Mouse (Mus musculus) megakaryocyte progenitor cell, adult 5-6 weeks (primary cell): ENCODE results near the gene Crebl2. TPM values are rescaled to one million over a fixed set of nuclear protein-coding genes. Genes with fewer than 3 reads are reported as not detected.

Source experiments
- ATAC-seq: replicated peaks from 2 replicates; pipeline ENCODE4 v1.8.0; 2016; ENCODE audit warnings: mild to moderate bottlenecking, moderate TSS enrichment, inconsistent platforms; ENCODE audit not compliant: poor library complexity
- total RNA-seq, 2 experiments: library from RNA; stranded (forward) in 1 of 2; stranded (reverse) in 1 of 2; fragments of 157-497, 149-512 nt in 1 of 2; fragments of 200-1000 nt in 1 of 2; gene quantifications; 2 replicates each; pipeline versions ENCODE4 v1.2.3 to v1.2.4; 2015 to 2017

The Crebl2 gene
- 2.0 and 4.5 TPM in 2 replicates for total RNA-seq (2015)
- 2.5 and 4.1 TPM in 2 replicates for total RNA-seq (2017)

DNA sequence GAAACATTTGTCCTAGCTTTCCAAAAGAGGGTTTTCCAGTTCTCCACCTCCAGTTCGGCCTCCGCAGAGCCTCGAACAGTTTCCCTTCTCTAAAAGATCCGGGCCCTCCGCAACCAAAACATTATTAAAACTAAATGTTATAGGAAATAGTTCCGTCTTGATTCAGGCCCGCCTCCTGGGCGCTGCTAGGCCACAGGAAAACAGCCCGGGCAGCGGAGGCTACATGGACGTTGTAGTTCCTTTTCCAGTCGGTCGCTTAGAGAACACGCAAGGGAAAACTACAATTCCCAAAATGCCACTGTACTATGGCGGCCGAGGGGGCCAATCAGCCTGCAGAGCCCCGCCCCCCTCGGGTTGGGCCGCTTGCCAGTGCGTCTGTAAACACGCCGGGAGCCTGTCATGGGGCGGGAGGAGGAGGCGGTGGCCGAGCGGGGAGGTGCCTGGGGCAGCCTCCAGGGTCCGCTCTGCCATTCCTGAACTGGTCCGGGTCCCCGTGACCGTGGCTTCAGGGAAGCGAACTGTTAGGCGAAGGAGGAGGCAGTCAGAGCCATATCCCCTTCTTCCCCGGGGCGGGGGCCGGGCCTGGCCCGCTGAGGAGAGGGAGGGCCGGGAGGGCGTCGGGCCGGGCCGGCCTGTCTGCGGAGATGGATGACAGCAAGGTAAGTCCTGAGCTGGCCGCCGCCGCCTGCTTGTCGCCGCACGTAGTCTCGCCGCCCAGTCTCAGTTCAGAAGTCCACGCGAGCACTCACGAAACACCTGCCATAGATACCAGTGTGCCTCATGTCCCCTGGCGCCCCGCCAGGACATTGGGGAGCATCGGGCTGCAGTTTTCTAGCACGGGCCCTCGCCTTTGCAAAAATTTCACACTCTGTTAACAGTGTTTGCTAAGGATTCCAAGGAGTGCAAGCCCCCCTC is at the start of gene Crebl2:
TSS of gene Crebl2 (plus strand) at position 369 of the 915 bp plus-strand sequence.
- peak; percentile 79 for ATAC-seq

DNA sequence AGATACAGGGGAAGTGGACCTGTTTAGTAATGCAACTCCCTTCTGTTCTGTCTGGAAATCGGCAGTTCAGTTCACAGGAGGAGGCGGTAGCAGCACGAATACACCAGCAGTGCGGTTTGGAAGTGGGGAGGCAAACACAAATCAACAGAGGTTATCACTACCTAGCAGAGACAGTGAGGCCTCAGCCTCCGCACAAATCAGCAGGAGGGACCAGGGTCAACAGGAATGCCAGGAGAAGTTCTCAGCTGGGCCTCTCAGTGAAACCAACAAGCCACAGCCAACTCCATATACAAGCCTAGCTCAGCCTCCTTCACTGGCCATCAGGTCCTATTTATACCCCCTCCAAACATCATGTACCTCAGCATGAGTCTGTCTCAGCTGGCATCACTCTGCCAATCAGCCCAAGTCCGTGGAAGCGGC is 48.5 kb upstream of the Crebl2 start:
- peak; percentile 34; the same call in 1 of the 2 replicates for ATAC-seq

DNA sequence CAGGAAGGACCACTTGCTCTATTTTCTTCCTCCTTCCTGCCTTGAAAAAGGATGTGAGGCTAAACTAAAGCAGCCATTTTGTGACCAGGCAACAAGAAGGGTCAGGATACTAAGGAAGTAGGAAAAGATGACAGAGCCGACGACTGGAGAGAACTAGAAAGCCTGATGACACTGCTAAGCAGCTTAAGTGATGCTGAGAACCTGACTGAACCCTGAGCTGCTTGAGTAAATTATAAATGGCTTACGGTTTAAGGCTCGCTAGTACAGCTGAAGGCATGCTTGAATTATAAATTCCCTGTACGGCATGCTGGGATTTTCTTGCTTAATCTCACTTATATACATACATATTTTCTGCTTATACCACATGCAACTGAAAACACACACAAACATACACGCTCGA is 47.1 kb upstream of the Crebl2 start:
- no peak for ATAC-seq

DNA sequence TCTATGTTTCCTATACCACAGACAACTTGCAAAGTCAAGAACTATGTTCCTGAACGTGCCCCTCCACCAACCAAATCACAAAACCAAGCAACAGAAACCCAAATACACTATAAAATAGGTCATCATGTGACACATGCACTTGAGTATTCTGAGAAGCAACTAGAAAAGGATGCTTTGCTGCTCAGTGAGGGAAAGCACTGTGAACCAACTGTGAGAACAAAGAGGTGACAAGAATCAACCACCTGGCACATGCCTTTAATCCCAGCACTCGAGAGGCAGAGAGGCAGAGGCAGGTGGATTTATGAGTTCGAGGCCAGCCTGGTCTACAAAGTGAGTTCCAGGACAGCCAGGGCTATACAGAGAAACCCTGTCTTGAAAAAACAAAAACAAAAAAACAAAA is 43.5 kb upstream of the Crebl2 start:
- no peak for ATAC-seq

DNA sequence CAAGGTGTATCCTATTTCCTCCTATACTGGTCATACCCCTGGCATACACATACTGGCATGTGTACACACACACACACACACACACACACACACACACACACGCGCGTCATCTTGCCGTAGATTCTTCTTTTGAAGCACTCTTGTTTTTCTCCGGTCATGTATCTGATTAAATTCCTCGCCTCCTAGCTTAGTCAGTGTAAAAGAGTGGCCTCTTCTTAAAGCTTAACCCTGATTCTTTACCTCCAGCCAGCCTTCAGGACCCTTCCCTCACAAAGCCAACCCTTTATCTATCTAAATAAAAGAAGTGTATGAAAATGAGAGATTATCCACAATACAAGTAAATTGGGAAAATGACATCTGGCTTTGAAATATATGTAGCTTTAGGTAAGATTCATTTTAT is 40.9 kb upstream of the Crebl2 start:
- no peak for ATAC-seq

DNA sequence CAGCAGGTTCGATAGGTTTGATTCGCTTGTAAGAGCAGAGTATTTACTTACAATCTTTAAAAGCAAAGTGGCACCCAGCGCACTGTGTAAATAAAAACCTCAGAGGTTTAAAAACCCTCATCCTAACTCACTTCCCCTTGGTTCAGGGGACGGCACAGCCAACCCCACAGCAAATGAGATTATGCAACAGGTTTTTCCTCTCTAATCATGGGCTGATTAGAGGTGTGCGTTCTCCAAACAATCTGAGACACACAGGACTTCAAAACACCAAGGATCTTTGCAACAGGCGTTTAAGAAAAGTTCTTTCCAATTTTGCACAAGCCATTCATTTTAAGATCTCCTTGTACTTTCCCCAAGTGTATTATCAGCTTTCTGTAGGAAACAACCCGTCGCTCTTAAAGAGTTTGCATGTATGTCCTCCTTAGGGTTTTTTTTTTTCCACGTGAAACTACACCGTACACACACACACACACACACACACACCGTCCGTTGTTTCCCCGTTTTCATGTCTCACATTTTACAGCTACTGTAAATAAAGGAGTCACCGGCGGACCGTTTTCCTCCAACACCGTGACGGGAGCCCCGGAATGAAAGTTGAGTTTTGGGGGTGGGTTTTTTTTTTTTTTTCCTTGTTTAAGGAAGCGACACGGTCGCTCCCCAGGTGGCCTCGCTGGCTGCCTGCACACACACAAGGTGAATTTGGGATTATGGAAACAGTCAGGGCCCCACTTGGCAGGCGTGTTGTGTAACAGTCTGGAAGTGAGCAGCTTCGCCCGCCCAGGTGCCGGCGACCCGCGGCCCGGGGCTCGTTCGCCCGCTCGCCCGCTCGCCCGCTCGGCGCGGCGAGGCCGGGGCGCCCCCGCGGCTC is 38.5 kb upstream of the Crebl2 start:
- ATAC-seq, result peak; percentile 54

DNA sequence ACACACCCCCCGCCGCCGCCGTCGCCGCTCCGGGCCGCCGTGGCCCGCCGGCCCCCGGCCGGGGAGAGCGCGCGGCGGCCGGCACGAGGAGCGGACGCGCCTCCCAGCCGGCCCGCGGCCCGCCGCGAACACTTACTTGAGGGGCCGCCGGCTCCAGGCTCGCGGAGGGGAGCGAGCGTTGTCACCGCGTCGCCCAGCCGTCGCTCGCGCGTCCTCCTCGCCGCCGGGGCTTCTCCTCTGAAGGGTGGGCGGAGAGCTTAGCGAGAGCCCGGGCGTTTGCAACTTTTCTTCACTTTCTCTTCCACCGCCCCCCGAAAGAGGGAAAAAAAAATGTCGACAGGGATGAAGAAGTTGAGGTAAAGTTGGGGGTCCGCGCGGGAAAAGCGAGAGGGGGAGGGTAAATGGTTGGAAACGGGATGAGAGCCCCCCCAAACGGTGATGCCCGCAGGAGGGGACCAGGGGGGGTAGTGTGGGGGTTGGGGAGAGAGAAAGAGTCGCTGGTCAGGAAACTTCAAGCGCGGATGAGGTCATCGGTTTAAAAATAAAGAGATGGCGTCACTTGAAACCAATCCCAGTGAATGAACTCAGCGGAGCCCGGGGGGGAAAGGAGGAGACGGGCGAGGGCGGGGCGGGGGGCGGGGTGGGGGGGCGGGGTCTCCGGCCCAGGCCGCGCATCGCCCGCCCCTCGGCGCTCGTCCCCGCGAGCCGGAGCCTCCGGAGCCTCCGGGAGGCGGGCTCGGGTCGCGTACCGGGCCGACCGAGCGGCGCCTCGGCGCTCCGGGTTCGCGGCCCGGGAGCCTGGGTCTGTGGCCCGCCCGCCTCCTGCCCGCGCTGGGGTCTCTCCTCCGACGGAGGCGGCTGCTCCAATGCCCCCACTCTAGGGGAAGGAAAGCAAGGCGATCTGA is 37.6 kb upstream of the Crebl2 start, which contains the start of gene Dusp16:
TSS of gene Dusp16 (minus strand) at position 485 of the 905 bp plus-strand sequence.
- peak; percentile 63 for ATAC-seq

DNA sequence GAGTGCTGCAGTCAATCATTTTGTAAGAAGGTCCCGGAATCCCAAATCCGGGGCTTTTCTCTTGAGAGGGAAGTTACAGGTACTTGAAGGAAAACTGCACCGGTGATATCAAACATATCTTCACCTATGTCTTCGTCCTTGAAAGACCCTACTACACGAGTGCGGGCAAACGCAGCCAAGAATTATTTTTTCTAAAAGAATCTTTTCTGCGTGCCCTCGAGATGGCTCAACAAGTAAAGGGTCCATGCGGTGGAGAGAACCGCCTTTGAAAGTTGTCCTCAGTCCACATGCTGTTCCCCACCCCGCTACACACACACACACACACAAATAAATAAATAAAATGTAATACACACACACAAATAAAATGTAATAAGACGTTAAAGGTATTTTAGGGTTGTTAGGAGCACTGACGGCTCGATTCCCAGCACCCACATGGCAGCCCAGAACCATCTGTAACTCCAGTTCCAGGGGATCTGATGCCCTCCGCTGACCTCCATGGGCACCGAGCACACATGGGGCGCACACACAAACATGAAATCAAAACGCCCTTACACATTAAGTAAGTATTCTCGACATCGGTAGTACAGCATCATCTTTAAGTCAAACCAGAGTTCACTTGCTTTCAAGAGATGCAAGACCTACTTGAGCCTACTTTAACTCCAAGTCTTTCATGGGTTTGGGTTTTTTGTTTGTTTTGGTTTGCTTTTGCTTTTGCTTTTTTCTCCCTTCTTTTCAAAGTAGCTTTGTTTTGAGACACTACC is 36.7 kb upstream of the Crebl2 start:
- no peak for ATAC-seq

DNA sequence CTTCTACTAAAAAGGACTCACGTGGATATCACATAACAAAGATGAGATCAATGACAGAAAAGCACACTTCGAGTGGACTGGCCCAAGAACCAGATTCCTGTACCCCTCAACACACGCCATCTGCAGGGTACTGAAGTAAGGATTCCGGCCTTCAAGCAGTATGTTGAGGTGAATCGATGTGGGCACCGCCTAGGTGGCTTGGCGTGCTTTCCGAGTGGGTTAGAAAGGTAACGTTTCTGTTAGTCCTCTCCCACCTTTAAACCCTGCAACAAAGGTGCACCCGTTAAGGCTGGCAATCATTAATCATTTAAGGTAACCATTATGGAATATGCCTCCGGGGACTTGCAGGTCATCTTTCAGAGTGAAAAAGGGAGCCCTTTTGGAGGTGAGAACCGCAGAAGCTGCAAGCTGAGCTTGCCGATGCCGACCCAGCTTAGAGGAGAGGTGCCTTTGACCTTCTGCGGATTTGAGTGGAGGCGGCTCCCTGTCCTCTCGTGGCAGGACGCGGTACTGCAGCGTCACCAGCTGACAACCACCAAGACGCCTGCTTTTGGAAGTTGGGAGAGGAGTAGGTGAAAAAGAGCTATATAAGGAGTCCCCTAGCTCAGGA is 35.9 kb upstream of the Crebl2 start:
- peak; percentile 63 for ATAC-seq

DNA sequence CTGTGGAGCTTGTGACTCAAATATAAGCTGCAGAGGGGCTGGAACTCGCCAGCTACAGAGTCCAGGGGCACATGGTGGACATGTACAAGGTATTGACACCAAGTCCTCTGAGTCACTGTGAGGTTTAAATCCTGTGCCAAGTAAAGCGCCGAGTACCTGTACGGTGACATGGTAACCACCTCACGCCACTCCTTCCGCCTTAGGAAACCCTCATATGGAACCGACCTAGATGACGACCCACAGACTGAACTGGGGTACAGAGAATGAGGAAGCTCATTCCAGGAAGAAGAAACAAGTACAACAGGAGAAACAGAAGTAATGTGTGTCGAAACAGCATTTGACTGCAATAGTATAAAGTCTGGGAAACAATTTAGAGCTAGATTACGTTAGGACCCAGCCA is 33.7 kb upstream of the Crebl2 start:
- peak; percentile 76 for ATAC-seq

DNA sequence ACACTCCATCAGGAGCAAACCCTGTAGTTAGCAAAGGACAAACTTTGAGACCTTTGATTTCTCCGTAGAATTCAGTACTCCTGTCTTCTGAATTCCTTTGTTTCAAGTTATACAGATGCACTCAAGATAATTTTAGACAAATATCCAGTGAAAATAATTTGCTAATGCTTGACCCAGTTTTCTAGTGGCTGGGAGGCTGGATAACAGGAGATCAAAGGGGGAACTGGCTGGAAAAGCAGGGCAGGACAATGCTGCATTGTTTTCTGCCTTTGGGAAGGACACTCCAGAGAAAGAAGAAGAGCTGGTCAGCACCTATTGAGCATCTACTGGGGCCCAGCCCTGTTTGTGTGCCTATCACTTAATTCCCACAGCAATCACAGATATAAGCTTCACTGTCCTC is 28.5 kb upstream of the Crebl2 start:
- no peak for ATAC-seq

DNA sequence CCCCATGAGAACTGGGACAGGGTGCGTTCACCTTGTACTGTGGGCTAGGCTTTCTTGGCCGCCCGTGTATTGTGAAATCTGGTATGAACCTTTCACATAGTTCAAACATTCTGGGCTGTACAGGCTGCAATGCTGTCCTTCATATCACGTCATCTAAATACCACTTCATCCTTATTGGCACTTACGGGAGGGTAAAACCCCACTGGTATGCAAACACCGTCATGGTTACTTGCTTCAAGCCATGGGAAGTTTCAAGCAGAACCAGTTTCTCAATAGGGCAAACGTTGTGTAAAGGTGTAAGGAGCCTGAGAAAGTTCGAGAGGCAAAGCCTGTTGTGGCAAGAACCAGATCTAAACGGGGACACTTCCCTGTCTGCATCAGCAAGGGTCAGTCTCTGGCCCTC is 27.3 kb upstream of the Crebl2 start:
- ATAC-seq, result peak; percentile 58

DNA sequence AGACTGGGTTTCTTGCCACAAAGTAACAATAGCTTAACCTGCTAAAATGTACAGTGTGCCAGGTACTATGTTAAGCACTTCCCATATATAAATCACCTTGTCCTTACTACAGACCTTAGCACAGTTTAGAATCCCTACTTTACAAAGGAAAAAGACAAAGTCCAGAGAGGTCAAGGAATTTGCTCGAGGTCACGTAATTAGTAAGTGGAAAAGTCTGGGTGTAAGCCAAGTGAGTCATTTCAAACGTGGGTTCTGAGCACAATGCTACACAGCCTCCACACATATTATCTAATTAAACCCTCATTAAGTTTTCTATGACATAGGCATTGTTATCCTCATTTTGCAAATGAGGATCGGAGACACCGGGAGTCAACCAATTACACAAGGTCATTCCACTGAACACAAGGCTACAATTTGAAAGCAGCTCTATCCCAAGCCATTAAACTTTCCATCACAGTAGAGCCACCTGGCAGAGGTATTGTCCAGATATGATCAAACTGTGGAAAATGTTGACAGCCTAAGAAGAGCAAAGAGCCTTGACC is 25.1 kb upstream of the Crebl2 start:
- no peak for ATAC-seq

DNA sequence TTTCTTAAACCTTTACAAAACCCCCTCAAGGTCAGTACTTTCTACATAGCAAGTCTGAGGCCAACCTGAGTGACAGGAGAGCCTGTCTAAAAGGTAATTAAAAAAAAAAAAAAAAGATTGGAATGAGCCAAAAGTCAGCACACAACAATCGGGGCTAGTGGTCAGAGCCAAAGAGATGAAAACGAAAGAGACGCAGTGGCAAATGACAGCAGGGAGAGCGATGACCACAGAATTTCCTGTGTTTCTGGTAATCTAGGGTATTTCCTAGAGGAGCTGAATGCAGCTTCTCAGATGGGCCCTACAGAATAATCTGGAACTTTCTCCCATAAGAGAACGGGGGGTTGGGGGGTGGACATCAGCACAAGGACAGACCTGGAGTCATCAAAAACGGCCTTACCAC is 23.8 kb upstream of the Crebl2 start:
- ATAC-seq, result peak; percentile 49; the same call in 1 of the 2 replicates

DNA sequence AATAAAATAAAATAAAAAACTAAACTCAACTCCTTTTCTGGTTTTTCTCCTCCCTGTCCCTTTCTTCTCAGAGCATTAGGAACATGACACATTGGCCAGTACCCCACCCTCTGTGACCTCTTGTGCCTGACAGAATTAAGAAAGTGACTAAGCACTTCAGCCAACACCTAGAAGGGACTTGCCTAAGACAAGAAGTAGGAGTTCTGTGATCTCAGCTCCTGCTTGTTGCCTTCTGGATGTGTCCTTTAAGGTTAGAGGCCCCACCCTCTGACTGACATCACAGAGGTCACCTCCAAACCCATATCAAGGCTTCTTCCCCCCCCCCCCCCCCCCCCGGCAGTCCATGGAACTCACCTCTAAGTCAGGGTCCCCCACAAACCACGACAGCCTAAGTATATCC is 22.9 kb upstream of the Crebl2 start:
- ATAC-seq, result no peak

DNA sequence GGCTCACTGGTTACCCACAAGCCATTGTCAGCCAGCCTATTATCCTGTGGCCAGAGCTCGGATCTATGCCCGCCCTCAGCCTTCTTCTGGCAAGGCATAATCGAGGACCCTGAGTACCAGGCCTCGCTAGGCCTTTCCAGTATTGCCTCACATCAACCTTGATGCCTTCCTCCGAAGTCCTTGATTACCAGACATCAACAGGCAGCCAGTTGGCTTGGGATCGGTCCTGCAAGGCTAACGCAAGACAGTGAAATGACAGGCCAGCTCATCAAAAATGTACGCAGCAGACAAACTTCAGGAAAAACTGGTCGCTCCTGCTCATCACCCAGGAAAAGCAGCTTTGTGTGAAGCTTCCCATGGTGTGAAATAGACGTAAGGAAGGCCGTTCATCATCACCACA is 22.2 kb upstream of the Crebl2 start:
- no peak for ATAC-seq

DNA sequence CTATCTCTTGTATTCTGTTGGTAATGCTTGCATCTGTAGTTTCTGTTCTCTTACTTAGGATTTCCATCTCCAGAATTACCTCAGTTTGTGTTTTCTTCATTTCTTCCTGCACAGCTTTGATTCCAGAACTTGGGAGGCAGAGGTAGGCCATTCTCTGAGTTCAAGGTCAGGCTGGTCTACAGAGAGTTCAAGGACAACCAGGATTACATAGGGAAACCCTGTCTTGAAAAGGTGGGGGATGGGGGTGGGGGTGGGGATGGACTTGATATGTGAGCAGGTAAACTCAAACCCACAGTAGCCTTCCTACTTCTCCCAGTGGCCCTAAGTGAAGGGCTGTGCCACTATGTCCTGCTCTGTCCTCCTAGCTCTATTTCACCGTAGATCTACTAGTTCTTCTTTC is 16.9 kb upstream of the Crebl2 start:
- no peak for ATAC-seq

DNA sequence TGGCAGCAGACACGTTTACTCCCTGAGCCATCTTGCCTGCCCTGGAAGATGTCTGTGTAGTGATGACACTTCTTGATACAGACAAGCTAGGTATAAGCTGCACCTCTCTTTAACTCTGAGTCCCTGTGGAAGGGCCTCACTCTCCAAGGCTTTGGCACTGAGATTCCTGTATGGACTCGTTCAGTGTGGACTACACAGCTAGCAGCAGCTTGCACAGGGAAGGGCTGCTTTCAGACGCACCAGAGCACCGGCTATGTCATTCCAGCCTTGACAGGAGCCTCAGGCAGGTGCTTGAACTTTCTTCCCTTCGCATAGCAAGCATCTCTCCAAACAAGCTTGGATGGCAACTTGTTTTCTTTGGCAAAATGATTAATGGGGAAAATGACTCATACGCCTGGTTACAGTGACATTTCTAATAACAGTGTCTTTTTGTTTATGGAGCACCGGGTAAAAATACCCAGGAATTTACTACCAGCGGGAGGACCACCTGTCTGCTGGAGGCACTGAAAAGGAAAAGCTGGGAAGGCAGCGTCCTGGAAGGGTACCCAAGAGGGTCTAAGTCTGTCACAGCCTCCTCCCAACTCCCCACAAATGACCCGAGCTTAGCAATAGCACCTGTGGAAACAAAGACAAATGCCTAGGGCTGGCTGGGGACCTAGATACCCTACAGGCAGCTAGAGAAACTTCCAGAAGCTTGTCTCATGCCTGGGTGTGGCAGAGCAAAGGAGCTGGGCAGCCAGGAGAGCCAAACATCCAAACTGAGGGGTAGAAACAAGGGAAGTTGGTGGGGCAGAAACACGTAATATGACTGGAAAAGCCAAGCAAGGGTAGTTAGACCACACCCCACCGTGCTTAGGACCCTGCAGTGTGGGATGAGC is 12.7 kb upstream of the Crebl2 start:
- ATAC-seq, result no peak
